Mouse (Mus musculus): Measurements from ENCODE around the gene Cacna1i.

Gene Cacna1i

GRCm38 (mm10) chr15:80413070-80413469 is 126.0 kb downstream of the Cacna1i start:
- no peak for DNase-seq

DNA sequence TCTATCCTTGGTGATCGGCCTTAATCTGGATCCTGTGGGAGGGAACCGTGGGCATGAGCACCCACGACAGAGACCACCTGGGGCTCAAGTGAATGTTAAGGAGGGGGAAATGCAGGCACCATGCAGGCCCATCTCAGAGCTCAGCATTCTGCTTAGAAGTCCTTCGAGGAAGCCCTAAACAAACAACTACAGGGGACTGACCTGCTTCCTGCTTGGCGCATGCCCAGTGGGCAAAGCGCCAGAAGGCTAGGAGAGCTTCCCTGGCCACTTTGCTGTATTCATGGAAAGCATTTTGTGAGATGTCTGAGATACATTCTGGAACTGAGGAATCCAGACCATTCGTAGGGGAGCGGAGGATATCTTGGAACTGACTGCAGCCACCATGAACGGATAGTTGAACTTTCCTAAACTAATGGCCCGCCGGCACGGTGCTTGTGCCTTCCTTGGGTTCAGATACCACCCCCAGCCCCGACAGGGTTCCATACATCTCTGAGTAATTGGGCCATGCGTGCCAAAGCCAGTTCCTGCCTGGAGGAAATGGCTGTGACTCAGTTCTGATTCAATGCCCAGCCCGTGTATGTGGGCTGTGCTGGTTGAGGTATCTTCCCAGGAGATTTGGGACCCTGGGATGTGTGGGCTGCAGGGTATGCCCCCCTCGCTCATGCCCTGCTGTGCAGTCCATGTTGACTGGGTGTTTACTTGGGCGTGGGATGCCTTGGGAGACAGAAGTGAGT is 127.1 kb downstream of the Cacna1i start:
- DNase-seq, result no peak

- DNase-seq, result no peak
Observed at GRCm38 (mm10) chr15:80415132-80415531, 128.1 kb downstream of the Cacna1i start.

DNA sequence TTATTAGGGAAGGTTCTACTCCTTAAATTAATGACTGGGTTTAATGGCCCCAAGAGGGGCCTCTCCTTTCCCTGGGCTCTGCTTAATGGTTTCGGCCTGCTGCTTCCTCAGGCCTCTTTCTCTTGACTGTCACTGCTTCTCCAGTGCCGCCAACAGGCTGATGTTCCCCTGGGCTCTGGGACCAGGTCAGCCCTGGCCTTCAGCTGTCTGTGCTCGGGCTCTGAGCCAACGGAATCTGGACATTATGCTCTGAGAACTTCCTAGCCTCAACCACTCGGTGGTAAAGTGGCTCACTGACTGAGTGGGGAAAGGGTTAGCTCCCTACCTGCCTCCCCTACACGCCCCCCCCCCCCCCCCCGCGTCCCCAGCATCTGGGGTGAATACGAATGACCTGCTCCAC is 130.0 kb downstream of the Cacna1i start:
- no peak for DNase-seq

- DNase-seq, result no peak
Observed at GRCm38 (mm10) chr15:80418146-80418545, 131.1 kb downstream of the Cacna1i start.

GRCm38 (mm10) chr15:80430324-80430723 is 143.3 kb downstream of the Cacna1i start:
- no peak for DNase-seq

DNA sequence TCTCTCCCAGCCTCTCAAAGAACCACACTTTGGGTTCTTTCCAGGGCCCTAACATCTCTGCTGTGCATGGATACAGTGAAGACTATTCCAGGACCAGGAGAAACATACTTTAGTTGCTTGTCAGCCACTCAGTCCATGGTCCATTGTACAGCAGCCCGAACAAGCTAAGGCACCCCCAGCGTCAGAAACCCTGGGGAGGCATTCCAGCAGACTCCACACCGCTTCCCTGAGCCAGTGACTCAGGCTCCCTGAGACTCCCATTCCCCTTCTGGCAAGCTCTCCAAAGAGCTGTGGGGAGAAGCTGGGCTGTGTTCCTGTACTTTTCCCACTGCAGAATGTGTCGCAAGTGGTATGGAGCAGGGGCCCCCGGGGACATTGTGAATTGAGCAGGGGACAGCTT is 149.9 kb downstream of the Cacna1i start:
- DNase-seq, result no peak

DNA sequence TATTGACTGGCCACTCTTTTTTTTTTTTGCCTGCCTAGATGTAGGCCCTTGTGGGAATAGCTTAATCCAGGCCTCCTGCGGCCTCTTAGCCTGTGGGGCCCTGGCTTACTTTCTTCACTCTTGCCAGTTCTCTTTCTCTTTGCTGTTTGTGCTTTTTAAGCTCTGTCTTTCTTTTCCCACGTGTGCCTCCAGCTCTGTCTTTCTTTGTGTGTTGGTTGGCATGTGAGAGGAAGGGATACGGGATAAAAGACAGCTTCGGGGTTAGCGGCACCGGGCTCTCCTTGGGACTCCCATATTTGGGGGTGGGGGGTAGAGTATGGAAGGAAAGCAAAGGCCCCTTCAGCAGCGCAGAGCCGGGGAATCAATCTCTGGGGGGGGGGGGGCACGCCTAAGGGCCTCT is 151.0 kb downstream of the Cacna1i start:
- no peak for DNase-seq

- DNase-seq, result no peak
Observed at GRCm38 (mm10) chr15:80438423-80438822, 151.4 kb downstream of the Cacna1i start.

- DNase-seq, result no peak
Observed at GRCm38 (mm10) chr15:80440195-80440594, 153.2 kb downstream of the Cacna1i start.

GRCm38 (mm10) chr15:80445956-80446687 is 159.1 kb downstream of the Cacna1i start:
- no peak for DNase-seq
